Mouse (Mus musculus) limb, embryonic 11.5 days (tissue): Measurements from ENCODE around the gene Pdik1l. TPM values are rescaled to one million over a fixed set of nuclear protein-coding genes. Genes with fewer than 3 reads are reported as not detected.
A peak's percentile ranks its signal among the peaks of the same experiment; 100 is the strongest.

ENCODE experiments used
- ATAC-seq: fragments of 200-750 bp; cut with Nextera tagmentation; 2 replicates; pipeline ENCODE4 v1.8.0; 2017; ENCODE audit warnings: low read depth; ENCODE audit not compliant: insufficient number of reproducible peaks, low FRiP score, low TSS enrichment
- DNase-seq: peaks from one replicate; pipeline ENCODE4 v3.0.0-alpha.2; 2015; ENCODE audit warnings: low spot score
- H3K27ac ChIP-seq: fragments of 300-500 bp; sonication (generic); replicated peaks from 2 replicates; pipeline ENCODE4 v1.5.1; 2014; ENCODE audit warnings: low read depth, mild to moderate bottlenecking, low read length
- H3K27me3 ChIP-seq: fragments of 300-500 bp; sonication (generic); 2 replicates; pipeline ENCODE4 v1.6.1; 2014; ENCODE audit warnings: mild to moderate bottlenecking, low read length, mixed read lengths; ENCODE audit not compliant: control insufficient read depth, insufficient read depth
- H3K36me3 ChIP-seq: fragments of 300-500 bp; sonication (generic); 2 replicates; pipeline ENCODE4 v1.6.1; 2014; ENCODE audit warnings: mild to moderate bottlenecking, low read length, moderate library complexity, mixed read lengths; ENCODE audit not compliant: control insufficient read depth, insufficient read depth
- H3K4me1 ChIP-seq: fragments of 300-500 bp; sonication (generic); 2 replicates; pipeline ENCODE4 v1.6.1; 2014; ENCODE audit warnings: low read length, mixed read lengths; ENCODE audit not compliant: control insufficient read depth, insufficient read depth
- H3K4me2 ChIP-seq: fragments of 300-500 bp; sonication (generic); 2 replicates; pipeline ENCODE4 v1.6.1; 2014; ENCODE audit warnings: low read depth, mild to moderate bottlenecking, moderate library complexity; ENCODE audit not compliant: severe bottlenecking
- H3K4me3 ChIP-seq: fragments of 300-500 bp; sonication (generic); 2 replicates; pipeline ENCODE4 v1.5.1; 2014; ENCODE audit warnings: low read depth, low read length
- H3K9ac ChIP-seq: fragments of 300-500 bp; sonication (generic); 2 replicates; pipeline ENCODE4 v1.6.1; 2014; ENCODE audit warnings: mild to moderate bottlenecking, low read length
- H3K9me3 ChIP-seq: fragments of 300-500 bp; sonication (generic); 2 replicates; pipeline ENCODE4 v1.6.1; 2016; ENCODE audit warnings: low read length; ENCODE audit not compliant: control insufficient read depth
- WGBS: fragments of 180-500 bp; shearing (Covaris S2); extraction: QIAGEN DNeasy Blood & Tissue Kit; methylation state at CpG from one replicate; pipeline ENCODE4 v1.1.7; 2014; 5-methylcytosine and 5-hydroxymethylcytosine counted together
- polyA plus RNA-seq: library from polyadenylated mRNA; unstranded; fragments of >200 nt; fragmentation: Nextera tagmentation; extraction: Ambion mirVana; gene quantifications from 2 replicates; pipeline ENCODE4 v1.2.1, GENCODE M21; 2014

Gene Pdik1l
- polyA plus RNA-seq, result 20.6 and 21.0 TPM in 2 replicates

- Histone ChIP-seq H3K4me3 (peak within 1 kb of the TSS; percentile 99), H3K36me3 (no peaks in the 10 kb centered on the region; the same call in 1 of the 2 replicates), H3K9ac (peak within 1 kb of the TSS; percentile 99), H3K4me1 (peaks cover 11% of the 10 kb centered on the region), H3K4me2 (peak within 1 kb of the TSS; percentile 95), H3K27me3 (no peaks in the 10 kb centered on the region), H3K9me3 (no peaks in the 10 kb centered on the region), H3K27ac (peak within 1 kb of the TSS; percentile 98)
- DNase-seq (peak; percentile 86), ATAC-seq (peak; percentile 82)
- WGBS, result under 1% methylated on average over 39 of the region's 43 CpGs
These were observed at the start of gene Pdik1l for GRCm38 (mm10) chr4:134287575-134288025. TSS of gene Pdik1l (minus strand) at chr4:134287895.

GRCm38 (mm10) chr4:134330281-134330680 lies 42.6 kb upstream of the Pdik1l start:
- Histone ChIP-seq H3K4me2 (no peak overlapping the region), H3K9ac (no peak overlapping the region), H3K27ac (no peak overlapping the region), H3K36me3 (no peaks in the 10 kb centered on the region), H3K4me1 (no peaks in the 10 kb centered on the region), H3K9me3 (no peaks in the 10 kb centered on the region), H3K27me3 (no peaks in the 10 kb centered on the region), H3K4me3 (no peak overlapping the region)
- 67% methylated on average over 5 of the region's 5 CpGs for WGBS
- DNase-seq (no peak), ATAC-seq (no peak)

GRCm38 (mm10) chr4:134328832-134329231 lies 41.1 kb upstream of the Pdik1l start:
- Histone ChIP-seq H3K27me3 (no peaks in the 10 kb centered on the region), H3K4me1 (no peaks in the 10 kb centered on the region), H3K4me3 (no peak overlapping the region), H3K36me3 (no peaks in the 10 kb centered on the region), H3K27ac (no peak overlapping the region), H3K4me2 (no peak overlapping the region), H3K9me3 (no peaks in the 10 kb centered on the region), H3K9ac (no peak overlapping the region)
- 82% methylated on average over 8 of the region's 8 CpGs for WGBS
- ATAC-seq (no peak), DNase-seq (no peak)

GRCm38 (mm10) chr4:134328151-134328550 lies 40.5 kb upstream of the Pdik1l start:
- DNase-seq, result no peak
- H3K36me3 ChIP-seq, result no peaks in the 10 kb centered on the region
- WGBS, result 55% methylated on average over 8 of the region's 8 CpGs
- H3K9me3 ChIP-seq, result no peaks in the 10 kb centered on the region
- no peak overlapping the region for H3K27ac ChIP-seq
- H3K4me2 ChIP-seq, result no peak overlapping the region
- no peaks in the 10 kb centered on the region for H3K4me1 ChIP-seq
- no peak for ATAC-seq
- H3K27me3 ChIP-seq, result no peaks in the 10 kb centered on the region
- no peak overlapping the region for H3K4me3 ChIP-seq
- no peak overlapping the region for H3K9ac ChIP-seq

GRCm38 (mm10) chr4:134326859-134327530 lies 39.3 kb upstream of the Pdik1l start:
- no peak overlapping the region for H3K9ac ChIP-seq
- H3K27me3 ChIP-seq, result no peaks in the 10 kb centered on the region
- 75% methylated on average over 5 of the region's 5 CpGs for WGBS
- no peak overlapping the region for H3K4me3 ChIP-seq
- no peak overlapping the region for H3K4me2 ChIP-seq
- H3K4me1 ChIP-seq, result no peaks in the 10 kb centered on the region
- H3K36me3 ChIP-seq, result no peaks in the 10 kb centered on the region
- ATAC-seq, result no peak
- no peaks in the 10 kb centered on the region for H3K9me3 ChIP-seq
- no peak overlapping the region for H3K27ac ChIP-seq
- DNase-seq, result no peak

GRCm38 (mm10) chr4:134324655-134325054 lies 37.0 kb upstream of the Pdik1l start:
- H3K27me3 ChIP-seq, result no peaks in the 10 kb centered on the region
- no peaks in the 10 kb centered on the region for H3K36me3 ChIP-seq
- ATAC-seq, result no peak
- no peak overlapping the region for H3K4me3 ChIP-seq
- H3K4me1 ChIP-seq, result no peaks in the 10 kb centered on the region
- H3K9me3 ChIP-seq, result no peaks in the 10 kb centered on the region
- no peak overlapping the region for H3K27ac ChIP-seq
- no peak for DNase-seq
- no peak overlapping the region for H3K9ac ChIP-seq
- no peak overlapping the region for H3K4me2 ChIP-seq
- WGBS, result 85% methylated on average over 5 of the region's 5 CpGs

- Histone ChIP-seq H3K9ac (no peak overlapping the region), H3K27me3 (no peaks in the 10 kb centered on the region), H3K27ac (no peak overlapping the region), H3K4me3 (no peak overlapping the region), H3K4me1 (no peaks in the 10 kb centered on the region), H3K36me3 (no peaks in the 10 kb centered on the region), H3K4me2 (no peak overlapping the region), H3K9me3 (no peaks in the 10 kb centered on the region)
- 68% methylated on average over 3 of the region's 3 CpGs for WGBS
- DNase-seq, result no peak
- no peak for ATAC-seq
These were observed 33.8 kb upstream of the Pdik1l start for GRCm38 (mm10) chr4:134321524-134321923.

GRCm38 (mm10) chr4:134319674-134320073 lies 32.0 kb upstream of the Pdik1l start:
- no peak for ATAC-seq
- Histone ChIP-seq H3K4me2 (no peak overlapping the region), H3K9ac (no peak overlapping the region), H3K36me3 (no peaks in the 10 kb centered on the region), H3K4me1 (0 out of 2 replicates have a peak, but pooled peaks cover 2% of the 10 kb centered on the region), H3K27me3 (no peaks in the 10 kb centered on the region), H3K27ac (no peak overlapping the region), H3K4me3 (no peak overlapping the region), H3K9me3 (no peaks in the 10 kb centered on the region)
- no peak for DNase-seq
- WGBS, result 83% methylated on average over 5 of the region's 5 CpGs

- H3K36me3 ChIP-seq, result no peaks in the 10 kb centered on the region
- no peak for DNase-seq
- no peak overlapping the region for H3K4me3 ChIP-seq
- ATAC-seq, result no peak
- no peak overlapping the region for H3K9ac ChIP-seq
- H3K4me2 ChIP-seq, result no peak overlapping the region
- no peak overlapping the region for H3K27ac ChIP-seq
- no peaks in the 10 kb centered on the region for H3K9me3 ChIP-seq
- H3K27me3 ChIP-seq, result no peaks in the 10 kb centered on the region
- 88% methylated on average over 5 of the region's 5 CpGs for WGBS
- 0 out of 2 replicates have a peak, but pooled peaks cover 4% of the 10 kb centered on the region for H3K4me1 ChIP-seq
These were observed 31.4 kb upstream of the Pdik1l start for GRCm38 (mm10) chr4:134319074-134319473.
